Mouse (Mus musculus): ENCODE measurements at regions not wholly inside any gene's neighbourhood (a gene's known extent, or its start where the extent isn't known, plus 50 kb on each side); places are given as distances from the start of the nearest gene placed in this dataset.

- no peak for DNase-seq
Measured at GRCm38 (mm10) chr10:117541487-117541886, 87.8 kb upstream of the Cpm start.

GRCm38 (mm10) chr10:117540747-117541398 is 88.4 kb upstream of the Cpm start:
- no peak for DNase-seq

- no peak for DNase-seq
Measured at GRCm38 (mm10) chr10:117540112-117540594, 89.1 kb upstream of the Cpm start.

GRCm38 (mm10) chr10:117539532-117539931 is 89.8 kb upstream of the Cpm start:
- no peak for DNase-seq

GRCm38 (mm10) chr10:117538725-117539124 is 90.6 kb upstream of the Cpm start:
- DNase-seq, result no peak

GRCm38 (mm10) chr10:117536769-117537599 is 92.3 kb upstream of the Cpm start:
- DNase-seq, result no peak

- no peak for DNase-seq
Measured at GRCm38 (mm10) chr10:117535843-117536242, 93.5 kb upstream of the Cpm start.

GRCm38 (mm10) chr10:117534992-117535719 is 94.1 kb upstream of the Cpm start:
- no peak for DNase-seq

- DNase-seq, result no peak
Measured at GRCm38 (mm10) chr10:117534478-117534877, 94.8 kb upstream of the Cpm start.

GRCm38 (mm10) chr10:117533541-117534386 is 95.5 kb upstream of the Cpm start:
- DNase-seq, result no peak

- no peak for DNase-seq
Measured at GRCm38 (mm10) chr10:117532750-117533540, 96.4 kb upstream of the Cpm start.

- no peak for DNase-seq
Measured at GRCm38 (mm10) chr10:117531798-117532747, 97.2 kb upstream of the Cpm start.

GRCm38 (mm10) chr10:117530859-117531602 is 98.3 kb upstream of the Cpm start:
- DNase-seq, result no peak

- DNase-seq, result no peak
Measured at GRCm38 (mm10) chr10:117530007-117530858, 99.1 kb upstream of the Cpm start.

- no peak for DNase-seq
Measured at GRCm38 (mm10) chr10:117529269-117530006, 99.9 kb upstream of the Cpm start.

GRCm38 (mm10) chr10:117528575-117529268 is 100.6 kb upstream of the Cpm start:
- DNase-seq, result no peak

GRCm38 (mm10) chr10:117527979-117528378 is 101.3 kb upstream of the Cpm start:
- no peak for DNase-seq

All from cerebellum, adult 11-12 months (tissue).